Mouse (Mus musculus) intestine, postnatal 0 days (tissue): ENCODE results near the gene Gm11444. TPM values are rescaled to one million over a fixed set of nuclear protein-coding genes. Genes with fewer than 3 reads are reported as not detected.

Experiments
- ATAC-seq: fragments of 200-750 bp; cut with Nextera tagmentation; 2 replicates; pipeline ENCODE4 v1.8.0; 2017; ENCODE audit warnings: mild to moderate bottlenecking, moderate TSS enrichment, moderate library complexity
- H3K27ac ChIP-seq: fragments of 300-500 bp; sonication (generic); 2 replicates; pipeline ENCODE4 v1.5.1; 2014; ENCODE audit warnings: mild to moderate bottlenecking, low read depth, low read length, moderate library complexity
- H3K27me3 ChIP-seq: fragments of 300-500 bp; sonication (generic); replicated peaks from 2 replicates; pipeline ENCODE4 v1.6.1; 2014; ENCODE audit warnings: low read length, mixed read lengths; ENCODE audit not compliant: control insufficient read depth, insufficient read depth
- H3K36me3 ChIP-seq: fragments of 300-500 bp; sonication (generic); 2 replicates; pipeline ENCODE4 v1.6.1; 2014; ENCODE audit warnings: mild to moderate bottlenecking, moderate library complexity; ENCODE audit not compliant: control insufficient read depth, insufficient read depth
- H3K4me1 ChIP-seq: fragments of 300-500 bp; sonication (generic); replicated peaks from 2 replicates; pipeline ENCODE4 v1.6.1; 2014; ENCODE audit warnings: antibody characterized with exemption, low read length, mixed read lengths; ENCODE audit not compliant: control insufficient read depth, insufficient read depth
- H3K4me2 ChIP-seq: fragments of 300-500 bp; sonication (generic); replicated peaks from 2 replicates; pipeline ENCODE4 v1.6.1; 2014; ENCODE audit warnings: low read depth, mild to moderate bottlenecking, moderate library complexity
- H3K4me3 ChIP-seq: fragments of 300-500 bp; sonication (generic); 2 replicates; pipeline ENCODE4 v1.5.1; 2014; ENCODE audit warnings: low read depth, low read length
- H3K9ac ChIP-seq: fragments of 300-500 bp; sonication (generic); 2 replicates; pipeline ENCODE4 v1.6.1; 2014; ENCODE audit warnings: mild to moderate bottlenecking, low read depth, low read length
- H3K9me3 ChIP-seq: fragments of 300-500 bp; sonication (generic); 2 replicates; pipeline ENCODE4 v1.6.1; 2016; ENCODE audit warnings: mixed run types; ENCODE audit not compliant: control insufficient read depth
- CTCF ChIP-seq: sonication (generic); IDR thresholded peaks from 2 replicates; pipeline ENCODE4 v1.5.1; 2016; ENCODE audit warnings: low read depth, mild to moderate bottlenecking, control low read depth, antibody characterized with exemption, moderate library complexity
- WGBS: fragments of 180-500 bp; shearing (Covaris S2); extraction: QIAGEN DNeasy Blood & Tissue Kit; methylation state at CpG from one replicate; pipeline ENCODE4 v1.1.7; 2014; 5-methylcytosine and 5-hydroxymethylcytosine counted together
- polyA plus RNA-seq: library from polyadenylated mRNA; unstranded; fragments of >200 nt; fragmentation: Nextera tagmentation; extraction: Ambion mirVana; gene quantifications from 2 replicates; pipeline ENCODE4 v1.2.1, GENCODE M21; 2015

The Gm11444 gene
- polyA plus RNA-seq, 1 experiment from 2014 or later = not detected

DNA sequence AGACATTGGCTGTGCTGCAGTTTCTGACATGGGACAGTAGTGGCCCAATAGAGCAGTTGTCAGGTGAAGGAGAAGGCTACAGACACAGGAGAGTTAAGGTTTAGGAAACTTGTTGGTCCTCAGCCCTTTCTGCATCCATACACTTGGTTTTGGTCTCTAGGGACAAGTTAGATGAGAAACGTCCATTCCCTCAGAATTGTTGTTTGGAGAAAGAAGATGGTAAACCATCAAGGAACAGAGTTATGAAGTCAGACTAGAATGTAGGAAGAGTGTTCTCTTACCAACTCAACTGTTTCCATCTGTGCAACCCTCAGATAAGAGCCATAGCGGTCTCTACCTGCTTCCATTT, 41.5 kb upstream of the Gm11444 start:
- no peak for TF ChIP-seq CTCF
- Histone ChIP-seq H3K9ac (no peak overlapping the region), H3K9me3 (no peaks in the 10 kb centered on the region), H3K36me3 (no peaks in the 10 kb centered on the region), H3K27me3 (peaks cover 97% of the 10 kb centered on the region), H3K4me3 (no peak overlapping the region), H3K27ac (no peak overlapping the region), H3K4me1 (no peaks in the 10 kb centered on the region; the same call in 1 of the 2 replicates), H3K4me2 (no peak overlapping the region)
- WGBS = 12% methylated on average over 2 of the region's 2 CpGs
- ATAC-seq = no peak

DNA sequence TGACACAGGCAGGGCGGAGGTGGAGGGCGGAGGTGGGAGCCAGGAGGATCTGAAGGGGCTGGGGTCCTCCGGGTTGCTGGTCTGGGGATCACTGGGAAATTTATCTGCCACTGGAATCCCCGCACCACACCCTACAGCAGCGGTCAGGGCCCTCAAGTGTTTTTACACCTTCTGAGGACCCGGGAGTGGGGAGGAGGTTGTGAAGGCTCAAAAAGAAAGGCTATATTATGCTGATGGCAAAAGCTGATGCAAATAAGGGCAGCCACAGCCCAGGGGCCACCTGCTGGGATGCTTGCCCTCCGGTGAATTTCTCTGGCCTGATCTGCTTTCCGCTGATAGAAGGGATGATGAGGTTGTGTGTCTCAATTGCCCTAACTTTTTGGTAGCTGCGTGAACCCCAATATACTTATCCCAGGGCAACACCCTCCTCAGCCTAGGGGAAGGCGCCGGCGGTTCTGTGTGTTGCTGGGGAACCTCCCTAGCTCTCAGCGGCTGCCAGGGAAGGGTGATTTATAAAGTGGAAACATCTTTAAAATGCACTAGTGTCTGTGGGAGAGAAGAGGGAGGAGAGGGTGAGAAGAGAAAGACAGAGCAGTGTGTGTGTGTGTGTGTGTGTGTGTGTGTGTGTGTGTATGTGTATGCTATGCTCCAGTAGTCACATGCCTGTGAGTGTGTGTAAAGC, 41.0 kb upstream of the Gm11444 start:
- no peaks in the 10 kb centered on the region; the same call in 1 of the 2 replicates for H3K4me1 ChIP-seq
- no peak overlapping the region for H3K4me2 ChIP-seq
- peaks cover 97% of the 10 kb centered on the region for H3K27me3 ChIP-seq
- H3K36me3 ChIP-seq = no peaks in the 10 kb centered on the region
- no peak overlapping the region for H3K4me3 ChIP-seq
- 10% methylated on average over 13 of the region's 13 CpGs for WGBS
- ATAC-seq = no peak
- no peak for TF ChIP-seq CTCF
- no peak overlapping the region for H3K27ac ChIP-seq
- no peaks in the 10 kb centered on the region for H3K9me3 ChIP-seq
- H3K9ac ChIP-seq = no peak overlapping the region

DNA sequence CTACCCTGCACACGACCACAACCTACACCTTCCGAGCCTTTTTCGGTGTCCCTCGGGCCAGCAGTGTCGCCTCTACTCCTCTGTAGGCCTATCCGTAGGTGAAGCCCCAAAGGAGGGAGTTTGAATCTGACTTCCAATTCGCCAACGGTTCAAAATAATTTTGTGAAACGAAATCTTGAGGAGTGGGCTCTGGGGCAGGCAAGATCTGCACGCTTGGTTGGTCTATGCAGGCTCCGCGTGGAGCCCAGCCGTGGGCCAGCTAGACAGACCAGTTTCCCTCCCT, 40.4 kb upstream of the Gm11444 start:
- H3K4me2 ChIP-seq = no peak overlapping the region
- no peak overlapping the region for H3K4me3 ChIP-seq
- H3K36me3 ChIP-seq = no peaks in the 10 kb centered on the region
- no peaks in the 10 kb centered on the region for H3K9me3 ChIP-seq
- H3K27ac ChIP-seq = no peak overlapping the region
- H3K4me1 ChIP-seq = no peaks in the 10 kb centered on the region; the same call in 1 of the 2 replicates
- ATAC-seq = no peak
- H3K27me3 ChIP-seq = peaks cover 97% of the 10 kb centered on the region
- TF ChIP-seq CTCF = no peak
- 21% methylated on average over 13 of the region's 13 CpGs for WGBS
- H3K9ac ChIP-seq = no peak overlapping the region

DNA sequence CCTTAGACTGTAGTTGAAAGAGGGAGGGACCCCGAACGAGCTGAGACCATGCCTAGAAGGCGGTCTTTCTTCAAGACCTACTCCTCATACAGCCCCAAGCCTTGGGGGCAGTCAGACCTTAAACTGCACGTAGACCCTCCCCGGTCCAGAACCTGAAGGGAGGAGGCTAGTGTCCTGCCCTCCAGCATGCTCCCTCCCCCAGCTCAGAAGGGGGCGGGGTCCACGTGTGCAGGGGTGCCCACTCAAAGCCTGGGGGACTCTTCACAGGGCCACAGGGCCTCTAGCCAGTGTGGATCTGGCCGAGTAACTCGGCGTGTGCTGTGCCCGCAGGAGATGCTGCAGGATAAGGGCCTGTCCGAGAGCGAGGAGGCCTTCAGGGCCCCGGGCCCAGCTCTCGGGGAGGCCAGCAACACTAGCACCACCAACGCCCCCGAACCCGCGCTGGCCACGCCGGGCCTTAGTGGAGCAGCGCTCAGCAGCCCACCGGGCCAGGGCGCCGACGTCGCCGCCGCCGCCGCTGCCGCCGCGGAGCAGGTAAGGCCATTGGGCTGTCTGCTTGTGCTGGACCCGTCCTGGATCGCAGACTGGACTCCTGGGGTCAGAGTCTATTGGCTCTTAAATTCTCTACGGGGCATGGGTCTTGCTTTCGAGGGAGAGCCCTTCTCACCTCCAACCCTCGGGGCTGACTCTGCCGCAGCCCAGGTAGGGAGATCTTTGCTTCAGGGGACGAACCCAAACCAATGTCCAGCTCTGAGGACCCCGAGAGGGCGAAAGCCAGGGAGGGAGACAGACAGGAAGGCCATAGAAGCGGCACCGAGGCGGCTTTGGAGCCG, 39.8 kb upstream of the Gm11444 start:
- TF ChIP-seq CTCF = no peak
- no peaks in the 10 kb centered on the region; the same call in 1 of the 2 replicates for H3K4me1 ChIP-seq
- H3K27me3 ChIP-seq = peaks cover 97% of the 10 kb centered on the region
- H3K9ac ChIP-seq = no peak overlapping the region
- 21% methylated on average over 47 of the region's 47 CpGs for WGBS
- no peaks in the 10 kb centered on the region for H3K9me3 ChIP-seq
- H3K4me2 ChIP-seq = no peak overlapping the region
- ATAC-seq = 0 out of 2 replicates have a peak, but pooled peaks have one; percentile 20
- H3K36me3 ChIP-seq = no peaks in the 10 kb centered on the region
- H3K27ac ChIP-seq = no peak overlapping the region
- H3K4me3 ChIP-seq = peak overlapping the region; percentile 2; the same call in 1 of the 2 replicates

DNA sequence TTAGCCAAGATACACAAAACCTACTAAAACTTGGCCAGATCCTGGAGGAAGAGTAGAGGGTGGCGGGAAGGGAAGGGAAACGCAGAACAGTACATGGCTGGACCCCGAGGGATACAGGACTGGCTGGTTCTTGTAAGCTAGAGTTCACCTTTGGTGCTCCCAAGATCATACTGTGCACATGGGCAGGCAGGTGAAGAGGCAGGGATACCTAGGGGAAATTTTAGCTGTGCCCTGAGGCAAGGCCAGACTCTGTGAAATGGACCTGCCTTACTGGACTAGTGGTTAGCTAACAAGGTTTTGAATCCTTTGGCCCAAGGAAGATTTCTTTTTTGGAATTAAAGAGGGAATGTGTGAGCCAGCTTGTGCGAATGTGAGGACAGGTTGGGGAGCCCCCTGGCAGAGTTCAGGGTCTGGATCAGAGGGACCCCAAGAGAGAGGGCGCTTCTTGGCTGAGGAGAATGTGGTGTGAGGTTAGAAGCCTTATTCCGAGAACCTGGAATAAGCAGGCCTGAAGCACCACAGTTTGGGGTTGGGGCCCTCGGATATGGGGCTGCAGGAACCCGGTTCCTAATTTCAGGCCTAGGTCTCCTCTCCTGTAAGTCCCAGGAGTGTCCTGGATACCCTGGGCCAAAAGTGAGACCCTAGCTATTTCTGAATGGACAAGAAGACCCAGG, 39.1 kb upstream of the Gm11444 start:
- Histone ChIP-seq H3K27ac (no peak overlapping the region), H3K9me3 (no peaks in the 10 kb centered on the region), H3K4me1 (no peaks in the 10 kb centered on the region), H3K36me3 (no peaks in the 10 kb centered on the region), H3K4me3 (no peak overlapping the region), H3K9ac (no peak overlapping the region), H3K27me3 (peaks cover 97% of the 10 kb centered on the region), H3K4me2 (no peak overlapping the region)
- no peak for ATAC-seq
- 45% methylated on average over 8 of the region's 8 CpGs for WGBS
- no peak for TF ChIP-seq CTCF

DNA sequence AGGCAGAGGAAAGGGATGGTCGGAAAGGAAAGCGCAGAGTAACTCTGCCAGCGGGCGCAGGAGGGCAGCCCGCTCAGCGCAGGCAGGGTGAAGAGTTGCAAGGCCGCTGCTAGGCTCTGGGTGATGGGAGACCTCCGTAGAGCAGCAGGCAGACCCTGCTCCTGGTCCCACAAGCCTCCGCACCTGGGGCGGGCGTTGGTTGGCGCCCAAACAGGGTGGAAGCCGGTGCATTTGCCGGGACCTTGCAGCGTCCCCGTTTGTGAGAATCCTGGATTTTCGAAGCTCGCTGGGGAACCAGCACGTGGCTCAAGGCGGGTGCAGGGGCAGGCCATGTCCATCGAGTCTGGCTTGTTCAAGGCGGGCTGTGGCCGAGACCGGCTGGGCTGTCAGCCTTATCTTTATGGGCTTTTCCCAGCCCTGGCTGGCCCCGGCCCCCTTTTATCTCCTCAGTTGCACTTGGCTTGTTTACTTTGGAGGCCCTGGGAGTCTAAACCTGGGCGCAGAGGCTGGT, 38.4 kb upstream of the Gm11444 start:
- no peak for ATAC-seq
- H3K4me1 ChIP-seq = no peaks in the 10 kb centered on the region
- peaks cover 91% of the 10 kb centered on the region for H3K27me3 ChIP-seq
- H3K9me3 ChIP-seq = no peaks in the 10 kb centered on the region
- H3K4me3 ChIP-seq = peak overlapping the region; percentile 16; the same call in 1 of the 2 replicates
- no peak for TF ChIP-seq CTCF
- H3K9ac ChIP-seq = no peak overlapping the region
- no peaks in the 10 kb centered on the region for H3K36me3 ChIP-seq
- no peak overlapping the region; the same call in 1 of the 2 replicates for H3K4me2 ChIP-seq
- no peak overlapping the region for H3K27ac ChIP-seq
- WGBS = 6% methylated on average over 26 of the region's 26 CpGs
